17 mouse cellular contexts compared by ENCODE assay signal in the genomic region with DNA sequence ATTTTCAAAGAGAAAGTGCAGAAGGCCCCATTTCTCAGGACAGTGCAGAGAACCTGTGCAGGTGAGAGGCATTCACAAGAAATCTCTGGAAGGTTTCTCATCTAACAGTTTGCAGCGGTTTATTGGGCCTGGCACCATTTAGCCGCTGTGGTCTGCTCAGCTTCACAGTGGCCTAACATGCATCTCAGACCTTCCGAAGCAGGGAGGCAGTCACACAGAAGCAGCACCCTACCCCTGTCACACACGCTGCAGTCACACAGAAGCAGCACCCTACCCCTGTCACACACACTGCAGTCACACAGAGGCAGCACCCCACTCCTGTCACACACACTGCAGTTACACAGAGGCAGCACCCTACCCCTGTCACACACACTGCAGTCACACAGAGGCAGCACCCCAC.
DNase-seq lines count a peak whose midpoint lies in the region.
"Had no signal": no experiment of that assay in that cellular context is flagged by ENCODE, and none has a peak within 500 bp of the region (broad histone marks: within the 10 kb centered on the region; RNA-seq: fewer than 3 reads in every experiment).

No protein-coding gene starts in this region.

- H3K36me3 ChIP-seq in heart, embryonic 10.5 days, result no peaks in the 10 kb centered on the region
- H3K36me3 ChIP-seq: G1E had no signal

- H3K4me3 ChIP-seq in heart, embryonic 10.5 days, result no peak overlapping the region

- peaks cover 5% of the 10 kb centered on the region for H3K4me1 ChIP-seq in heart, embryonic 10.5 days

- H3K27ac ChIP-seq in heart, embryonic 10.5 days, result no peak overlapping the region

- H3K27me3 ChIP-seq in heart, embryonic 10.5 days (ENCODE audit: insufficient read depth, poor library complexity, severe bottlenecking), result no peaks in the 10 kb centered on the region
- H3K27me3 ChIP-seq: CH12.LX, Patski had no signal

- H3K9me3 ChIP-seq in heart, embryonic 10.5 days, result no peaks in the 10 kb centered on the region

- peak; percentile 6 for DNase-seq in cerebellum, adult 11-12 months
- no peak for DNase-seq in cerebellum, postnatal 14 days
- peak; percentile 88 for DNase-seq in heart, adult 11 months
- no peak for DNase-seq in heart, adult 8-10 months (ENCODE audit: low spot score)
- DNase-seq in heart, embryonic 10.5 days (ENCODE audit: low spot score), result peak; percentile 62
- DNase-seq in heart, adult 9 months (ENCODE audit: low spot score in 2 of 2), result no peak
- DNase-seq: adrenal gland, adult 2 months; adrenal gland, adult 8-10 months; adrenal gland, postnatal 10 days; adrenal gland, postnatal 14 days; adrenal gland, postnatal 25 days; adrenal gland, postnatal 36 days; B cell, adult 2 months; cerebellum, adult 11 months had no signal

- WGBS in heart, embryonic 10.5 days, result 82% methylated on average over 4 of the region's 4 CpGs

Comparison
In these comparisons a context has a peak if more than half of its experiments do, and no peak if none do; other contexts are left out.
1. DNase-seq: peak in cerebellum, adult 11-12 months (single experiment), heart, adult 11 months (single experiment) and heart, embryonic 10.5 days (single experiment); none in cerebellum, postnatal 14 days (0 of 2), heart, adult 8-10 months (single experiment) and heart, adult 9 months (0 of 2).